Mouse (Mus musculus): Measurements from ENCODE around the gene Gdf7.

The Gdf7 gene

DNA sequence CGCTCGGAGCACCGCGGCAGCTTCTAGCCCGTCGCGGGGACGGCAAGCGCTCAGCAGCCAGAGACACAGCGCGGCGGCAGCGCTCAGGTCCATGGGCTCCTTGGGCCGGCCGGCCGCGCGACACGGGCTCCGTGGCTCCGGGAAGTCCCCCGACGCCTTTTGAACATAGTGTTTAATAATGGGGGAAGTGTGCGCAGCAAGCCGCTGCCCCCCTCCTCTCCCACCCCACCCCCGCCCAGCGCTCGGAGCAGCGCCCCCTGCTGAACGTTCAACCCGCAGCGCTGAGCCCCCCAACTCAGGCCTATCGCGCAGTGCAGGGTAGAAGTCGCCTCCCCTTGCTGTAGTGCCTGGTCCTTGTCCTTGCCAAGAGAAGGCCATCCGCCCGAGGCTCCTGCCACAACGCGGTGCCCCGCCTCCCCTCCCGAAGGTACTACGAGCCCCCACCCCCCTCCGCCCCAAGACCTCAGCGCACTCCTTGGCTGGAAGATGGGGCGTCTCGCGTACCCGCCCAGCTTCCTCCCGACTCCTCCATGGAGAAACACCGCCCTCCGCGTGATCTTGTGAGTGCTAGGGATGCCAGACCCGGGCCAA is at the start of gene Gdf7:
Gdf7 (minus strand) TSS at position 114 of the 591 bp plus-strand sequence.
- DNase-seq (ENCODE audit: low spot score), result no peak

DNA sequence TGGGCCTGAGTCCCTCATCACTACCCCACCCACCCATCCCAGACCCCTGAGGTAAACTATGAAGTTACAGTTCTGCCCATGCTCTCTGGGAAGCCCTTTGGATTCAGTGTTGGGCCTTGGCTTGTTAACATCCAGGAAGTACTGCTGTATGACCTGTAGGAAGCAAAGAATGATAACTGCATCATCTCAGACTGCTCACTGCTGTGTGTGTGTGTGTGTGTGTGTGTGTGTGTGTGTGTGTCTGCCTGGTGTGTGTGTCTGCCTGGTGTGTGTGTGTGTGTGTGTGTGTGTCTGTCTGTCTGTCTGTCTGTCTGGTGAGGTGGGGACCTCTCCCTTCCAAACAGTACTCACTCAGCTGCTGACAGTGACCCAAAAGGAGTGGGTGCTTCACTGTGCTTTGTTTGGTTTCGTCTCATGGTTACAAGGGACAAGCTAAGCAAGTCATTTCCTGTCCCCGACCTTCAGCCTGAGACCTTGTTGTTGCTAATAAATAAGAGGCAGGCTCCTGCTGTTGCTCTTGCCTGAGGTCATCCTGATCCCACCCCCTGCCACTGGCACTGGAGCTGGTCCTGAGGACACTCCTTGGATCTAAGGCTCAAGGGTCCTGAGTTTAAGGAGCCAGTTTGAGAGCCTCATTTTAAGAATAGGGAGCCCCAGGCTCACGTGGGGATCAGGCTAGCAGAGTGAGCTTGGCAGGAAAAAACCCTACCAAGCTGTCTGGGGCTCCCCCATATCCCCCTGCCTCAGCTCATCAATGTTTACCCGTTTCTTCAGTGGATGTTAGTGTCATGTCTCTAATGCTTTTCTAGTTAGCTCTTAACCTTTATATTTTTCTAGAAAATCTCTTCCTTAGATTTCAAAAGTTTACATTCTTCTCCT is 49.5 kb upstream of the Gdf7 start:
- no peak for DNase-seq (ENCODE audit: low spot score)

GRCm38 (mm10) chr12:8348733-8349513 is 47.2 kb upstream of the Gdf7 start:
- peak; percentile 24 for DNase-seq (ENCODE audit: low spot score)

GRCm38 (mm10) chr12:8347746-8348462 is 46.1 kb upstream of the Gdf7 start:
- DNase-seq (ENCODE audit: low spot score), result peak; percentile 12

DNA sequence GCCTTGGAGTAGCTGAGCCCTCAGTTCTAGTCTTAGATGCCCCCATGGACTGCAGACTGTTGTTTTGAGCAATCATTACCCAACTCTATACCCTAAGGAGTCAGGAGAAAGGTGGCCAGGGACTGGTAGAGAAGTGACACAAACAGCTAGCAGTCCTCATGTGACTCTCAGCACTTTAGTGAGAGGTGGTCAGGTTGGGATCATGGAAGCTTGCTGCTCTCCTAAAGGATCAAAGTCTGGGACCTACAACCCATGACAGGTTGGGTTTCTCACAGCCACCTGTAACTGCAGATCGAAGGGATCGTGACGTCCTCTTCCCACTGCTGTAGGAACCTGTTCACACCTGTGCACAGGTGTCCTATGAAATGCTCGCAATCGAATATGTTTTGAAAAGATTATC is 43.8 kb upstream of the Gdf7 start:
- DNase-seq (ENCODE audit: low spot score), result no peak

DNA sequence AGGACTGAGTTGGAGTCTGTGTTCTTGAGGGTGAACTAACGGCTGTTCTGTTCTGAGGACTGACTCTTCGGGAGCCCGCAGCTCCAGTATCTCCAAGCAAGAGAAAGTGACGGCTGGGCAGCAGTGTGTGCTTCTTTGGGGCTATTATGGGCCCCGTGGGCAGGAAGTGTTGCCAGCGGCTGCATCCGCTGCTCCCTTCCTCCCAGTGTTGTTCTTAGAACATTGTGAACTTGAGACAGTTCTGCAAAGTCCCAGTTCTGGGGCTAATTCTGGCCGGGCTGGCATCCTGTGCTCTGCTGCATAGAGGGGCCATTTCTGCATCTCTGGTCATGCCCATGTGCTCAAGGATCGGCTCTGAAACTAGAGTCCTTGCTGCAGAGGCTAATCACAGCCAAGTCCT is 43.1 kb upstream of the Gdf7 start:
- DNase-seq (ENCODE audit: low spot score), result peak; percentile 78

- no peak for DNase-seq (ENCODE audit: low spot score)
Measured at GRCm38 (mm10) chr12:8343381-8343780, 41.6 kb upstream of the Gdf7 start.

DNA sequence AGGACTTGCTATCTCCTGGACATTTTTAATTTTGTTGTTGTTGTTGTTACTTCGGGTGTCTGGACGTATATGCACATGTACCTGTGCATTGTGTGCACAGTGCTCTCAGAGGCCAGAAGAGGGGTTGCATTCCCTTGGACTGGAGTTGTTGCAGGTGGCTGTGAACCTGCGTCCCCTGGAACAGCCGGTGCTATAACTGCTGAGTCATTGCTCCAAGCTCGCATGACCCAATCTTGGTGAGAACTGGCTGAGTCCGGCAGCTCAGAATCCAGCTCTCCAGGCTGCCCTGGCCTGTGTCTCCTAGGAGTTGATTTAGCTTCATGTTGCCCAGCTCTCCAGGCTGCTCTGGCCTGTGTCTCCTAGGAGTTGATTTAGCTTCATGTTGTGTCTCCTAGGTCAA is 39.3 kb upstream of the Gdf7 start:
- no peak for DNase-seq (ENCODE audit: low spot score)

- DNase-seq (ENCODE audit: low spot score), result peak; percentile 68
Measured at GRCm38 (mm10) chr12:8339591-8340319, 38.0 kb upstream of the Gdf7 start.

GRCm38 (mm10) chr12:8338918-8339317 is 37.2 kb upstream of the Gdf7 start:
- DNase-seq (ENCODE audit: low spot score), result no peak

GRCm38 (mm10) chr12:8338491-8338890 is 36.7 kb upstream of the Gdf7 start:
- DNase-seq (ENCODE audit: low spot score), result no peak

GRCm38 (mm10) chr12:8337286-8338060 is 35.7 kb upstream of the Gdf7 start:
- no peak for DNase-seq (ENCODE audit: low spot score)

- no peak for DNase-seq (ENCODE audit: low spot score)
Measured at GRCm38 (mm10) chr12:8336601-8337285, 35.0 kb upstream of the Gdf7 start.

- no peak for DNase-seq (ENCODE audit: low spot score)
Measured at GRCm38 (mm10) chr12:8335503-8335902, 33.7 kb upstream of the Gdf7 start.

GRCm38 (mm10) chr12:8334261-8334660 is 32.5 kb upstream of the Gdf7 start:
- DNase-seq (ENCODE audit: low spot score), result peak; percentile 62

- DNase-seq (ENCODE audit: low spot score), result no peak
Measured at GRCm38 (mm10) chr12:8333617-8334016, 31.9 kb upstream of the Gdf7 start.

- DNase-seq (ENCODE audit: low spot score), result no peak
Measured at GRCm38 (mm10) chr12:8332174-8332542, 30.4 kb upstream of the Gdf7 start.

- DNase-seq (ENCODE audit: low spot score), result no peak
Measured at GRCm38 (mm10) chr12:8331489-8332173, 29.9 kb upstream of the Gdf7 start.

DNA sequence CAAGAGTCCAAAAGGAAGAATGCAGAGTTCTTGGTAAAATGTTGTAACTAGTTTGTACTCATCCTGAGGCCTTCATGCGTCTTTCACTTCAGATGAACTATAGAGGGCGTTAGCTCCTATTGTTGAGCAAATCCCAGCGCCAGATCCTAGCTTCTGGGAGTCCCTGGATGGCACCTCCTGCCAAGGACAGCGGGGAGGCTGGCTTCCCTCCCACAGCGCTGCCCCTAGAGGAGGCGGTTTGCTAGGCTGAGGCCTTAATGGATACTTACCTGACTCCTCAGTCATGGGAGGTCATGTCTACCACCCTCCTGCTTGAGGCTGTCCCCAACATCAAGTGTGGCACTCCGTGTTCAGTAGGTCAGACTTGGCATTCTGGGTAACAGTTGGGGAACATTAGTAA is 27.5 kb upstream of the Gdf7 start:
- no peak for DNase-seq (ENCODE audit: low spot score)

GRCm38 (mm10) chr12:8327675-8328053 is 25.9 kb upstream of the Gdf7 start:
- peak; percentile 36 for DNase-seq (ENCODE audit: low spot score)

All from layer of hippocampus, adult 11-12 months (tissue).